Mouse (Mus musculus) heart, adult 2 months (tissue): ENCODE data around the gene Gm13276. TPM values are rescaled to one million over a fixed set of nuclear protein-coding genes. Genes with fewer than 3 reads are reported as not detected.
A peak's percentile ranks its signal among the peaks of the same experiment; 100 is the strongest.
"Not testable (repeated sequence)": the region's sequence is repeated elsewhere in the genome, so short reads cannot be mapped to it uniquely, and the experiment has no call there.

ENCODE experiments used
- DNase-seq, 2 experiments: peaks; one replicate each; pipeline ENCODE4 v3.0.0; 2021
- H3K27ac ChIP-seq: fragments of 200-600 bp; 2 replicates; pipeline ENCODE4 v1.8.1; 2022
- H3K27me3 ChIP-seq: fragments of 200-500 bp; 2 replicates; pipeline ENCODE4 v1.6.1; 2012; ENCODE audit warnings: mild to moderate bottlenecking, low read length, inconsistent platforms, mixed read lengths; ENCODE audit not compliant: control insufficient read depth, insufficient read depth
- H3K36me3 ChIP-seq: fragments of 200-500 bp; 2 replicates; pipeline ENCODE4 v1.6.1; 2012; ENCODE audit warnings: low read length, inconsistent platforms; ENCODE audit not compliant: control insufficient read depth, insufficient read depth
- H3K4me1 ChIP-seq: fragments of 200-500 bp; 2 replicates; pipeline ENCODE4 v1.6.1; 2011; ENCODE audit warnings: low read length; ENCODE audit not compliant: control insufficient read depth, insufficient read depth
- H3K4me3 ChIP-seq: fragments of 200-600 bp; 2 replicates; pipeline ENCODE4 v1.8.1; 2022
- H3K79me2 ChIP-seq: fragments of 200-500 bp; replicated peaks from 2 replicates; pipeline ENCODE4 v1.6.1; 2012; ENCODE audit warnings: mild to moderate bottlenecking, inconsistent platforms, low read length, moderate library complexity, mixed read lengths; ENCODE audit not compliant: control insufficient read depth, insufficient read depth
- H3K9ac ChIP-seq: fragments of 200-500 bp; 2 replicates; pipeline ENCODE4 v1.6.1; 2012; ENCODE audit warnings: low read depth, mild to moderate bottlenecking, control low read depth, inconsistent platforms, low read length, mixed read lengths
- CTCF ChIP-seq: fragments of 200-600 bp; IDR thresholded peaks from 2 replicates; pipeline ENCODE4 v1.8.1; 2022; ENCODE audit warnings: antibody characterized with exemption, mild to moderate bottlenecking, moderate library complexity
- POLR2A ChIP-seq: fragments of 200-500 bp; IDR thresholded peaks from 2 replicates; pipeline ENCODE4 v1.6.1; 2011; ENCODE audit warnings: mild to moderate bottlenecking, low read depth, low read length, control low read depth; ENCODE audit not compliant: insufficient read depth
- WGBS: fragments of 180-500 bp; shearing (Covaris S2); methylation state at CpG from one replicate; pipeline ENCODE4 v1.1.7; 2018; 5-methylcytosine and 5-hydroxymethylcytosine counted together
- intact Hi-C: fragments of 180-260 bp; cut with DNase I; formaldehyde crosslinking; loops from one replicate; pipeline ENCODE4 v1.15.1; 2025
- polyA plus RNA-seq: library from polyadenylated mRNA; depleted of rRNA; stranded (reverse); fragments of >200 nt; gene quantifications from 2 replicates; pipeline ENCODE4 v1.2.3, GENCODE M21; 2012
- total RNA-seq, 2 experiments: library from RNA; stranded (reverse); gene quantifications; 2 replicates each; pipeline ENCODE4 v1.2.3; 2021

Gm13276 gene
- total and polyA plus RNA-seq, 3 experiments = not detected

- H3K27me3 ChIP-seq, H3K4me3 ChIP-seq, intact Hi-C loops, H3K79me2 ChIP-seq, H3K9ac ChIP-seq, H3K36me3 ChIP-seq, H3K4me1 ChIP-seq, H3K27ac ChIP-seq: not testable (repeated sequence)
- peak; percentile 66 to 83 for DNase-seq
- TF ChIP-seq CTCF = peak; percentile 44
- WGBS = 76% methylated on average over 15 of the region's 15 CpGs
Observed at GRCm38 (mm10) chr4:88754818-88755340, 30.6 kb upstream of the Gm13276 start, which contains the start of gene Gm13271. Gm13271 (plus strand) TSS chr4:88754868.

DNA sequence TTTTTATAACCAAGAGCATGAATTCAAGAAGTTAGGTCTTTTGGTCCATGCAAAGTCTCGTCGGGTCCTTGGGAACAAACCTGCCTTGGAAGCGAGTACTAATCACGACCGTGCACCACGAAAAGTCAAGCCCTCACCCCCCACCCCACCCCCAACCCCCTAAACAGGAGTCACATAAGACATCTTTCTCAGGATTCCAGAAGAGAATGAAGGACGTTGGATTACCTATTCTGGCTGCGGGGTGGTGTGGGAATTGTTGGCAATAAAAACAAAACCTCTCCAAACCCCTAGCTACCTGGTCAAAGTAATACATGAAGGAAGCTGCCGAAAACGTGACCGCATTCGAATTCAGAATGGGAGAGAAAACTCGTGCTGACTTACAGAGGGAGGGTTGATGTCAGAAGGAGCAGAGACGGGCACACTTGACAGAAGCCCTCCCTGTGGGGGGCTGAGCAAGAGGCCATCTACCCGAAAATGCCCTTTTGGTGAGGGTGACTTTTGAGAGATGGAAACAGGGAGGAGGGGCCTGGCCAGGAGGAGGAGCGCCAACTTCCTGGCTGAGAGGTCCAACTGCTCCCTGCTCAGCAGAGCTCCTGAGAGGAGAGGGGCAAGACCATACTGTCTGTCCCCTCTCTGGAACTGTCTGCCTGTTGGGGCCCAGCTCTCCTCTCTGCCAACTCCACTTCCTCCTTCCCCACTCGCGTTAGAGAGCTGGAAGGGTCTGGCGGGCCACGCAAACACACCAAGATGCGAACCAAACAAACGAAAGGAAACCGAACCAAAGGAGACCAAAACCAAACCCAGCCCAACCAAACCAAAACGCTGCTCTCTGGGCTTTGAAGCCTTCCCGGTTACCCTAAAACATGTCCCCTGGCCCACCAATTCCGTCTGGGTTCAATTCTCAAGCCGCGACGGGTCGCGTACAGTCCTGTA is 28.7 kb upstream of the Gm13276 start:
- not testable (repeated sequence) for H3K4me1 ChIP-seq, H3K36me3 ChIP-seq, H3K27me3 ChIP-seq, H3K79me2 ChIP-seq
- peak overlapping the region; percentile 82 for H3K9ac ChIP-seq
- peak; percentile 34 to 59 for DNase-seq
- intact Hi-C loops = loop anchor here (2.0 kb wide), 1 partner anchor 18 kb away; no protein-coding TSS in a partner anchor
- WGBS = 9% methylated on average over 29 of the region's 31 CpGs
- H3K4me3 ChIP-seq = peak overlapping the region; percentile 47
- H3K27ac ChIP-seq = peak overlapping the region; percentile 77
- TF ChIP-seq POLR2A = peak; percentile 65; the same call in 1 of the 2 replicates

GRCm38 (mm10) chr4:88757628-88758031 is 27.9 kb upstream of the Gm13276 start:
- peak; percentile 89 to 92 for DNase-seq
- peak overlapping the region; percentile 77 for H3K27ac ChIP-seq
- intact Hi-C loops = loop anchor here (2.0 kb wide), 1 partner anchor 19 kb away; no protein-coding TSS in a partner anchor
- H3K4me1 ChIP-seq, H3K79me2 ChIP-seq, H3K36me3 ChIP-seq, H3K27me3 ChIP-seq: not testable (repeated sequence)
- TF ChIP-seq CTCF (peak; percentile 66), POLR2A (peak; percentile 61; the same call in 1 of the 2 replicates)
- WGBS = 0% methylated on average over 16 of the region's 21 CpGs
- H3K9ac ChIP-seq = peak overlapping the region; percentile 82
- H3K4me3 ChIP-seq = peak overlapping the region; percentile 47

- H3K4me3 ChIP-seq, H3K36me3 ChIP-seq, H3K4me1 ChIP-seq, intact Hi-C loops, H3K27ac ChIP-seq, H3K9ac ChIP-seq, DNase-seq, H3K27me3 ChIP-seq, H3K79me2 ChIP-seq: not testable (repeated sequence)
- 88% methylated on average over 9 of the region's 9 CpGs for WGBS
Observed at GRCm38 (mm10) chr4:88758751-88759150, 26.8 kb upstream of the Gm13276 start.

GRCm38 (mm10) chr4:88759610-88760268 is 25.8 kb upstream of the Gm13276 start, which contains the start of gene Gm13283:
Gm13283 (plus strand) TSS chr4:88760119.
- WGBS = 13% methylated on average over 11 of the region's 14 CpGs
- intact Hi-C loops, H3K4me1 ChIP-seq, H3K79me2 ChIP-seq, H3K4me3 ChIP-seq, H3K36me3 ChIP-seq, H3K27me3 ChIP-seq: not testable (repeated sequence)
- H3K9ac ChIP-seq = peak within 1 kb of the TSS; percentile 43; the same call in 1 of the 2 replicates
- H3K27ac ChIP-seq = peak within 1 kb of the TSS; percentile 40; the same call in 1 of the 2 replicates
- DNase-seq = peak in 1 of 2 experiments; percentile 44

- H3K79me2 ChIP-seq, H3K4me3 ChIP-seq, intact Hi-C loops, H3K36me3 ChIP-seq, H3K4me1 ChIP-seq, H3K27me3 ChIP-seq: not testable (repeated sequence)
- peak; percentile 80 for TF ChIP-seq POLR2A
- peak; percentile 69 for TF ChIP-seq CTCF
- Histone ChIP-seq H3K9ac (peak overlapping the region; percentile 43; the same call in 1 of the 2 replicates), H3K27ac (peak overlapping the region; percentile 40; the same call in 1 of the 2 replicates)
- 1% methylated on average over 23 of the region's 28 CpGs for WGBS
- peak; percentile 84 to 89 for DNase-seq
Observed at GRCm38 (mm10) chr4:88760431-88760830, 25.1 kb upstream of the Gm13276 start.
